Mouse (Mus musculus) limb, embryonic 14.5 days (tissue): ENCODE measurements around the gene Ubp1. TPM values are rescaled to one million over a fixed set of nuclear protein-coding genes. Genes with fewer than 3 reads are reported as not detected.

Experiments used
- ATAC-seq: fragments of 200-750 bp; cut with Nextera tagmentation; 2 replicates; pipeline ENCODE4 v1.8.0; 2017; ENCODE audit warnings: low read depth, moderate number of reproducible peaks, moderate TSS enrichment; ENCODE audit not compliant: low FRiP score
- DNase-seq: peaks from one replicate; pipeline ENCODE4 v3.0.0-alpha.2; 2015; ENCODE audit warnings: low spot score
- H3K27ac ChIP-seq: fragments of 300-500 bp; sonication (generic); replicated peaks from 2 replicates; pipeline ENCODE4 v1.5.1; 2014; ENCODE audit warnings: low read depth, mild to moderate bottlenecking, low read length, moderate library complexity, mixed read lengths
- H3K27me3 ChIP-seq: fragments of 300-500 bp; sonication (generic); 2 replicates; pipeline ENCODE4 v1.6.1; 2014; ENCODE audit warnings: low read length, mixed read lengths; ENCODE audit not compliant: control insufficient read depth, insufficient read depth
- H3K36me3 ChIP-seq: fragments of 300-500 bp; sonication (generic); 2 replicates; pipeline ENCODE4 v1.6.1; 2014; ENCODE audit warnings: mild to moderate bottlenecking, low read length, moderate library complexity, mixed read lengths; ENCODE audit not compliant: control insufficient read depth, insufficient read depth
- H3K4me1 ChIP-seq: fragments of 300-500 bp; sonication (generic); 2 replicates; pipeline ENCODE4 v1.6.1; 2014; ENCODE audit warnings: antibody characterized with exemption, low read length, mixed read lengths; ENCODE audit not compliant: control insufficient read depth, insufficient read depth
- H3K4me2 ChIP-seq: fragments of 300-500 bp; sonication (generic); replicated peaks from 2 replicates; pipeline ENCODE4 v1.6.1; 2014; ENCODE audit warnings: low read depth, mild to moderate bottlenecking, low read length, moderate library complexity; ENCODE audit not compliant: severe bottlenecking
- H3K4me3 ChIP-seq: fragments of 300-500 bp; sonication (generic); replicated peaks from 2 replicates; pipeline ENCODE4 v1.5.1; 2014; ENCODE audit warnings: low read length
- H3K9ac ChIP-seq: fragments of 300-500 bp; sonication (generic); 2 replicates; pipeline ENCODE4 v1.6.1; 2014; ENCODE audit warnings: mild to moderate bottlenecking, low read depth, low read length, moderate library complexity; ENCODE audit not compliant: severe bottlenecking
- H3K9me3 ChIP-seq: fragments of 300-500 bp; sonication (generic); 2 replicates; pipeline ENCODE4 v1.6.1; 2016; ENCODE audit warnings: low read length; ENCODE audit not compliant: control insufficient read depth
- POLR2A ChIP-seq: fragments of 200-500 bp; IDR thresholded peaks from 2 replicates; pipeline ENCODE4 v1.8.0; 2012; ENCODE audit warnings: inconsistent platforms, mild to moderate bottlenecking, moderate library complexity, borderline replicate concordance; ENCODE audit not compliant: insufficient read depth, insufficient read length; ENCODE audit errors: extremely low read depth
- WGBS: fragments of 180-500 bp; shearing (Covaris S2); extraction: QIAGEN DNeasy Blood & Tissue Kit; methylation state at CpG from one replicate; pipeline ENCODE4 v1.1.7; 2014; 5-methylcytosine and 5-hydroxymethylcytosine counted together
- polyA plus RNA-seq, 2 experiments: library from polyadenylated mRNA; depleted of rRNA in 1 of 2; stranded (reverse) in 1 of 2; unstranded in 1 of 2; fragments of >200 nt; fragmentation: Nextera tagmentation in 1 of 2; extraction: Ambion mirVana in 1 of 2; gene quantifications; 2 replicates each; pipeline versions ENCODE4 v1.2.1 to v1.2.3; 2012 to 2014

Gene Ubp1
- polyA plus RNA-seq, 2 experiments: 42.0 to 159 TPM

GRCm38 (mm10) chr9:113998311-113998710, 67.6 kb downstream of the Ubp1 start:
- whole genome bisulfite sequencing: 60% methylated on average over 2 of the region's 2 CpGs
- Histone ChIP-seq H3K27ac (no peak overlapping the region), H3K4me3 (no peak overlapping the region), H3K4me2 (no peak overlapping the region), H3K27me3 (no peaks in the 10 kb centered on the region), H3K9me3 (no peaks in the 10 kb centered on the region), H3K9ac (no peak overlapping the region), H3K4me1 (no peaks in the 10 kb centered on the region), H3K36me3 (no peaks in the 10 kb centered on the region)
- no peak for TF ChIP-seq POLR2A
- ATAC-seq (no peak), DNase-seq (no peak)

GRCm38 (mm10) chr9:114006801-114007200, 76.1 kb downstream of the Ubp1 start:
- Histone ChIP-seq H3K4me3 (no peak overlapping the region), H3K4me1 (no peaks in the 10 kb centered on the region)
- 70% methylated on average over 9 of the region's 9 CpGs for WGBS

GRCm38 (mm10) chr9:114007850-114008350, 77.2 kb downstream of the Ubp1 start:
- H3K9me3 ChIP-seq: no peaks in the 10 kb centered on the region
- no peaks in the 10 kb centered on the region for H3K27me3 ChIP-seq
- no peak overlapping the region for H3K9ac ChIP-seq
- no peak overlapping the region for H3K27ac ChIP-seq
- H3K4me3 ChIP-seq: no peak overlapping the region
- WGBS: 94% methylated on average over 9 of the region's 9 CpGs
- H3K4me2 ChIP-seq: no peak overlapping the region
- H3K36me3 ChIP-seq: no peaks in the 10 kb centered on the region
- H3K4me1 ChIP-seq: no peaks in the 10 kb centered on the region
- no peak for ATAC-seq
- no peak for TF ChIP-seq POLR2A
- no peak for DNase-seq

More at GRCm38 (mm10) chr9:114006801-114007200, 76.1 kb downstream of the Ubp1 start:
- ATAC-seq (no peak), DNase-seq (no peak)
- Histone ChIP-seq H3K4me2 (no peak overlapping the region), H3K36me3 (no peaks in the 10 kb centered on the region), H3K27me3 (no peaks in the 10 kb centered on the region), H3K9ac (no peak overlapping the region), H3K27ac (no peak overlapping the region), H3K9me3 (no peaks in the 10 kb centered on the region)
- TF ChIP-seq POLR2A: no peak

- ATAC-seq: no peak
- no peak for TF ChIP-seq POLR2A
Observed at GRCm38 (mm10) chr9:114009526-114009925, 78.8 kb downstream of the Ubp1 start.

GRCm38 (mm10) chr9:114011203-114011602, 80.5 kb downstream of the Ubp1 start:
- TF ChIP-seq POLR2A: no peak
- Histone ChIP-seq H3K36me3 (no peaks in the 10 kb centered on the region), H3K4me2 (no peak overlapping the region), H3K27me3 (no peaks in the 10 kb centered on the region), H3K27ac (no peak overlapping the region), H3K9me3 (no peaks in the 10 kb centered on the region), H3K4me3 (no peak overlapping the region), H3K4me1 (no peaks in the 10 kb centered on the region), H3K9ac (no peak overlapping the region)
- no peak for DNase-seq
- 67% methylated on average over 18 of the region's 18 CpGs for WGBS
- ATAC-seq: no peak

More at GRCm38 (mm10) chr9:114009526-114009925, 78.8 kb downstream of the Ubp1 start:
- Histone ChIP-seq H3K4me3 (no peak overlapping the region), H3K4me1 (no peaks in the 10 kb centered on the region), H3K36me3 (no peaks in the 10 kb centered on the region), H3K9me3 (no peaks in the 10 kb centered on the region), H3K27me3 (no peaks in the 10 kb centered on the region), H3K27ac (no peak overlapping the region), H3K4me2 (no peak overlapping the region), H3K9ac (no peak overlapping the region)
- WGBS: 45% methylated on average over 5 of the region's 5 CpGs
- DNase-seq: no peak

GRCm38 (mm10) chr9:114014034-114014433, 83.3 kb downstream of the Ubp1 start:
- 79% methylated on average over 1 of the region's 1 CpGs for WGBS
- no peak overlapping the region for H3K27ac ChIP-seq
- no peaks in the 10 kb centered on the region for H3K9me3 ChIP-seq
- no peaks in the 10 kb centered on the region for H3K4me1 ChIP-seq
- H3K36me3 ChIP-seq: no peaks in the 10 kb centered on the region
- H3K4me3 ChIP-seq: no peak overlapping the region
- H3K9ac ChIP-seq: no peak overlapping the region
- no peaks in the 10 kb centered on the region for H3K27me3 ChIP-seq
- no peak for TF ChIP-seq POLR2A
- ATAC-seq (no peak), DNase-seq (no peak)
- no peak overlapping the region for H3K4me2 ChIP-seq
